Mouse (Mus musculus) cerebral cortex, adult 2 months (tissue): Measurements from ENCODE around the gene Sbf1.

Experiments used
- WGBS: fragments of 180-500 bp; shearing (Covaris S2); methylation state at CpG from one replicate; pipeline ENCODE4 v1.1.7; 2018; 5-methylcytosine and 5-hydroxymethylcytosine counted together

Gene Sbf1

DNA sequence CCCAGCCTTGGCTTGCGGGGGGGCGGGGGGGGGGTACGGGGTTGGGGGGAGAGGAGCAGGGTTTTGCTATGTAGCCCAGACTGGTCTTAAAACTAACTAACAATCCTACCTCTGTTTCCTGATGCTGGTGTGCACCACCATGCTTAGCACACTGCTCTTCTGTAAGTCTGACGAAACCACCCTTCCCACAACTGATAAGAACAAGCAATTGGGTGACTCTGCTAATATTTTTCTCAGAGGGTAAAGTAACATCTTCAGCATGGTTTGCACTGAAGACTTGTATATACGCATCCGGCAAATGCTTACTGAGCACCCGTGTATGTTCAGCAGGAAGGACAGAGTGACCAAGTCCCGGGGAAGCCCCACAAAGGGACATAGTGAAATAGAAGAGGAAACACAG lies 6.2 kb upstream of the Sbf1 start:
- 76% methylated on average over 8 of the region's 8 CpGs for WGBS

DNA sequence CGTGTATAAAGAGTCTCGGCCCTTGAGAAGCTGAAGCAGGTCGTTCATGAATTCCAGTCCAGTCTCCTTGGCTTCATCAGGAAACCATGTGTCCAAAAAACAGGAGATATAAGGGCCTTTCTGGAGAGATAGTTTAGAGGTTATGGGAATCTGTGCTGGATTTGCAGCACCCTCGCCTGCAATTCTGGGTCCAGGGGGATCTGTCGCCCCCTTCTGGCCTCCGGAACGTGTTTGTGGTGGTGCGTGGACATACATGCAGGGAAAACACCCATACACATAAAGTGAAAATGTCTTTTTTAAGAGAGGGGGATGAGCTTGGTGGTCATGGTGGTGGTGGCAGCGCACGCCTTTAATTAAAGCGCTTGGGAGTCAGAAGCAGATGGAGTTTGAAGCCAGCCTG lies 1.0 kb upstream of the Sbf1 start:
- 65% methylated on average over 11 of the region's 11 CpGs for WGBS

DNA sequence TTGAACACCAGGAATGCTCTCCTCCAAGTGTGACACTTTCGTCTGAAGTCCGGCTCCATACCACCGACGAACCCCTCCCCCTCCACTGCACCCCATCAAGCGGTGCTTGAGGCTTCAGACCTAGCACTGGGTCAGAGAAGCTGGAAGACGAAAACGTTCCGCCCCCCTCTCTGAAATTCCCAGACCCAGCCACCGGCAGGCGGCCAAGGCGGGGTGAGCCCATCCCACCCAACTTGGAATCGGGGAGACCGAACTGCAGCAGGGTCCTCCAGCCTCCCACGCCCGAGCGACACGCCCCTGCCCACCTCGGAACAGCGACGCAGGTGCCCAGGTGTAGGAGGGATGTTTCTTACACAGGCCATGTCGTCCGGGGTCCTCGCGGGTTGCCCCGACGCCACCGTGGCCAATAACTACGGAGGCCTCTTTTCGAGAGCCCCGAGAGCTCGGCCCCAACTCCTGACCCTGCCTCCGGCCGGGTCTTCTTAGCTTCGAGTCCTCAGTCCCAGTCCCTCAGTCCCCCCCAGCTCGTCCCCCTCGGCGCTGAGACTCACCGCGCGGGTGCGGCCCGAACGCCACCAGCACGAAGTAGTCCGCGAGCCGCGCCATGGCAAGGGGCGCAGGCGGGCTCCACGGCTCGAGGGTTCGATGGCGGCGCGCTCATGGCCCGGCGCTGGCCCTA lies 461 bp downstream of the Sbf1 start:
- under 1% methylated on average over 58 of the region's 58 CpGs for WGBS

DNA sequence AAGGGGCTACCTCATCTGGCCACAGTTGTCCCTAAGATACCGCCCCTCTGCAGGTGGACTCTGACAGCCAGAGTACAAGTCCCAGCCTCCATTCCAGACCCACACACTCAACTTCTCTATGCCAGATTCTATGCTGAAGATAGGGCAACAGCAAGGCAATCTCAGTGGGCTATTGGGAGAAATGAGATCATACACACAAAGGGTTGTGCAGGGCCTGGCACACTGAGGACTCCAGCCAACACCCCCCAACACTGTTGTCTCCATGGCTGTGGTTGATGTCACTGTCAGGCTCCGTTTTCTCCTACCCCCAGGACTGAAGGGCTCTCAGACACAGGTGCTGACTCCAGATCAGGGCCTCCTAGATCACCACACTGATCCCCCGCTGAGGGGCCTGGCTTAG lies 1.0 kb downstream of the Sbf1 start:
- 21% methylated on average over 3 of the region's 3 CpGs for WGBS

DNA sequence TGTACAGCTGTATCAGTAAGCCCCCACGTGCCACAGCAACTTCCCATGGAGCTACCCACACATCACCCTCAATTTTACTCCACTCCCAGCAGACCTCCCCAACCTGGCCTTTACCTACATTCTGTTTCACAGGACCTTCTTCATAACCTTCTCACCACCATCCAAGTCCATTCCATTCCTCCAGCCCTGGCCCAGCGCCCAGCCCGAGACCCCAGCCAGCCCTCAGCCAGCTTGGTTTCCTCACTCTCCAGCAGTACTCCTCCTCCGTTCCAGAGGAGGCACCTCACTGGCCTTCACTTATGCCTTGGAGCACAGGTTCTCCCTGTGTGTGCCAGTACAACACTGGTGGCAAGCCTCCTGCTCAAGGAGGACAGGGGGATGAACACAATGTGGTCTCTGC lies 1.8 kb downstream of the Sbf1 start:
- 58% methylated on average over 4 of the region's 4 CpGs for WGBS

DNA sequence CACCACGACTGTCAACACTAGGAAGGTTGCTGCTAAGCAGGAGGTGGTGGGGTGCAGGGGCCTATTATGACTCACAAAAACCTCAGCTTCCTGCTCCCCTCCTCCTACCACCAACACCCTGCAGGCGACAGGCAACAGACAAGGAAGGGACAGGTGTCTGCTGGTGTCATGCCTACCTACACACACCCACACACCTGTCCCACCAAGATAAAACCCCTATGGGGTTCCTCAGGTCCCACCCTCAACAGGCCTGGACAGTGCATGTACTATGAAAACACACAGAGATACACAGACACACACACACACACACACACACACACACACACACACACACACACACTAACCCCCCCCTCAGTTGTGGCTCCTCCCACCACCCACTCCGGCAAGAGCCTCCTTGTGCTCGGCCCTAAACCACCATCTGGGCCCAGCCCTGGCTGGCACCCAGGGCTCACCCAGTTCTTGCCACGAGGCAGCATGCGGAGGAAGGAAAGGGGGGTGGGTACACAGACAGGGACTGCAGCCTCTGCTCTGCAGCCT lies 5.1 kb downstream of the Sbf1 start:
- 13% methylated on average over 6 of the region's 6 CpGs for WGBS

DNA sequence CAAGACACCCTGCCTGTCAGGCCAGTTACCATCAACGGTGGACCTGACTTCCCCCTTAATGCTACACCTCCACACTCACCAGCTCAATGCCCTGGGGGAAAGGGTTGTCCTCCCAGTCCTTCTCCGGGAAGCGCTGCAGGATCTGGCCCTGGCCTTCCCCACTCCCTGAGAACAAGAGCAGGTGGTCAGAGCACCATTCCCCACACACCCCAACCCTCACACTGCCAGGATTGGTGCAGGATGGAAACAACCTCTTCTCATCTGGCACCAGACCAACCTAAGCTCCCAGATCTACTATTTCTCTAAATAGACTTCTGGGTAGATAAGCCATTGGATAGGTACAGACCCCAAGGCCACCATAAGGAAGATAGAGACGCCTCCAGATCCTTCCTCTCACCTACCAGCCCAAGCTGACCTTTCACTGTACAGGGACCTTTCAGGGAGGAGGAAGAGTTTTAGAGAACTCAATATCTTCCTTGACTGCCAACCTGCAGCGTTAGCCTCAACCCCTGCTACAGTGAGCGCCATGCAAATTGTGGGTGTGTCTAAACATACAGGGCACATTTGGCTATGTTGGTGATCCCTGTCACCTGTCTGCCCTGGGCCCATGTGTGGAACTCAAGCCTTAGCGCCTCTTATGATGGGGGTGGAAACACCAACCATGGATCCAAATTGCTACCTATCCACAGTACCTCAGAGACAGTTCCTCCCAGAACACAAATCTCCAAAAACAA lies 6.5 kb downstream of the Sbf1 start:
- WGBS = 70% methylated on average over 7 of the region's 7 CpGs

DNA sequence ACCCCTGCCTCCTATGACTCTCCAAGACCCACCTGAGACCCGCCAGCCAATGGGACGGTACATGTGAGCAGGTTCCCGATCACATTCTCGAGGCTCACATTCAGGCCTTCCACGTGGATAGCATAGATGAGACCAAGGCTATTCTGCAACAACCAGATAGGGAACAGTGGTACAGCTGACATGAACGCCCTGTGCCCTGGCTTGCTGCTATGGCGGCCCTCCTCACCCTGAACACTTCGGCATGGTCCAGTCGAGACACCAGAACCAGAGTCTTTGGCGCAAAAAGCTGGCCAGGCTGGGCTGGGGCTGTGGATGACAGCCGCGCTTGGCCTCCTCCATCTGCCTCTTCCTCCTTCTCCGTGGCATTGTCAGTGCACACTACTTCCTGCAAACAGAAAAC lies 7.7 kb downstream of the Sbf1 start:
- 79% methylated on average over 13 of the region's 13 CpGs for WGBS

DNA sequence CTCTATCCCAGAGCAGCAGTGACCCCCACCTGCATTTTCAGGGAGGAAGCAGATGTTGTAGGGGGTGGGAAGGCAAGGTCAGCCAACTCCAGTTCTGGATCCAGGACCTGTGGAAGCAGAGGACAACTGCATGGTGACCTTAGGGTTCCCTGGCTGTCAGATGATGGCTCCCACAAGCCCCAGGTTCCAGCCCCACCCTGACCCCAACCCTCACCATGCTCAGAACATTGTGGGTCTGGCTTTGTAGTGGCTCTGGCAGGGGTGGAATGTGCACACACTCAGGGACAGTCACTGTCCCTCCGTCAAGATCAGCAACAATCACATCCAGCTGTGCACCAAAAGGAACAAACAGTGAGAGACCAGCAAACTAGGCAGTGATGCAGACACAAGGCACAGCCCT lies 9.1 kb downstream of the Sbf1 start:
- 33% methylated on average over 1 of the region's 1 CpGs for WGBS

DNA sequence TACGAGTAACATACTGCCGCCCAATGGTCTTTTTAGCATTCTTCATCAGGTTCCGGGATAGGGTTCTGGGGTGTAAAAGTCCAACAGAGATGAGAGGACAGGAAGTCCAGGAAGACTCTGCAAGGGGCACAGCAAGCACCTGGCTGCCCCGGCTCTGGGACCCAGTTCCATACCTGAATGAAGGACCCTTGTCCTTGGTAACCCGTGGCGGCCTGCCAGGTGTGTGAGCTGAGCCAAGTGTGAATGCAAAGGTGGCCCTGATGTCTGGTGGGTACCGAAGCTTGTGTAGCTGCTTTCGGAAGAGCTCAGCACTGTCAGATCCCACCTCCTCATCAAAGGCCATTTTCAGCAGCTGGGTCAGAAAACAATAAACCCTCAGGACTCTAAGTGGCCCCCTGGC lies 14.5 kb downstream of the Sbf1 start:
- 92% methylated on average over 8 of the region's 8 CpGs for WGBS

DNA sequence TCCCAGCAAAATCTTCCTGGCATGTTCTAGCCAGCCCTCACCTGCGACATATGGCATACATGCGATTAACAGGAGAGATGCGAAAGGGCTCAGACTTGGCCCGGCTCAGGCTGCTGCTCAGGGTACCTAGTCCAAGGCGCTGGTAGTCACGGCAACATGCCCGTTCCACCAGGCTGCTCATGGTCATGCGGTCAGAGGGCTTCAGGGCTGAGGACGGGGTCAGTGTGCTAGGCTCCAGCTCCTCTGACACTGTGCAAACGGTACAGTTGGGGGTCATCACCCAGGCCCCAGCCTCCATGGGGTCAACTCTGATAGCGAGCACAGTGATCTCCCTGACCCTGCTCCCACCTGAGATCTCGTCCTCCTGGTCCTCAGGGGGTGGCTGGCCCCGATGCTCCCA lies 14.9 kb downstream of the Sbf1 start:
- 91% methylated on average over 13 of the region's 13 CpGs for WGBS

DNA sequence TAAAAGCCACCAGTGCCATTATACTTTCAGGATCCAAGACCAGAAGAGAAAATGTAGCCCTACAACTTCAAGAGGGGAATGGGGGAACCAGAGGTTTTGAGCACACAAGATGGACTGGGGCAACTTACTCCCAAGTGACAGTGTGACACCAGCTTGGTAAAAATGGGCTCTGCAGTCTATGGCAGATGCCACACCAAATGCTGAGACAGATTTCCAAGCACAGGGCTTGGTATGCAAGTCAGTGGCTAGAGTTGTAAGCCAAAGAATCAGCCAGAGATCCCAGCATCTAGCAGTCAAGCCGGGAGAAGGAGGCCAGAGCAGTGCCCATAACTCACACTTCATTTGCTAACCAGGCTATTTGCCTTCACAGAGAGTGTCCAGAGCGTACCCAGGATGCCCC lies 17.4 kb downstream of the Sbf1 start:
- 82% methylated on average over 2 of the region's 2 CpGs for WGBS

DNA sequence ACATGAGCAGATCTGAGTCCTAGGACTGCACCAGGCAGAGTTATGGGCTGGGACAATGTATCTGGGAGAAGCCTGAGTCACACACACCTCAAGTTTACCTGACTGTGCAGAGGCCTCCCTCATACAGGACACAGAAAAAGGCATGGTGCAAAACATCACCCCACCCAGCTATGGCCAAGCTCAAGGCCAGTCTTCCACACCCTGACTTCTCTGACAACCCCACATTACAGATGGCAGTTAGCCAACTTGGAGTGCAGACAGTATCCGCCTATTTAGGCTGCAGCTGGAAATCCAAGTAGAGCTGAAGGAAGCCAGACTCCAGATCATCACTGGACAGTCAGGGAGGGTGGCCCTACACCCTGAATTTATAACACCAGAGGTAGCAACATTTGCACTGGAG lies 18.6 kb downstream of the Sbf1 start:
- 32% methylated on average over 1 of the region's 1 CpGs for WGBS

DNA sequence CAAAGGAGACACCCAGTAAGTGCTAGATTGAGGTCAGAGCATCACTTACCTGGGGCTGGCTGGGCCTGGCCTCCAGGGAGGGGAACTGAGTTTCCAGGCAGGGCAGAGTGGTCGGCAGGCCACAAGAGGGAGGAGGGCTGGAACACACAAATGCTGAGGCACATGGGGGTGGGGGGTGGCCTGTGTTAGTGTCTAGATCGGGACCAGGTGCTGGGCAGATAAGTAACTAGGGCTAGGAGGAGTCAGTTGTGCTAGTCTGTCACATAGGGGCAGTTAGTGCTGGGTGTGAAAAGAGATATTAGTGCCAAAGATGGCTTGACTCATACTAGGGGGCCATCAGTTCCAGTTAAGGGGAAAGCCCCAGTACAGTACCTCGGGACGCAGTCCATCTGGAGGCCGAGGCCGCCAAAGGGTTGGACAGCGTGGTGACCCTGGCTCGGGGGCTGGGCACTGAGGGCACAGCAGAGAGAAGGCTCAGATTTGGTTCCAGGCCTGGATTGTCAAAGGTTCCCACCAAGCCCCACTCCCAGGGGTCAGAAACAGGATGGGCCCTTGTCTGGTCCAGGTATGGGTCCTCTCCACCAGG lies 19.4 kb downstream of the Sbf1 start:
- WGBS = 90% methylated on average over 8 of the region's 8 CpGs

DNA sequence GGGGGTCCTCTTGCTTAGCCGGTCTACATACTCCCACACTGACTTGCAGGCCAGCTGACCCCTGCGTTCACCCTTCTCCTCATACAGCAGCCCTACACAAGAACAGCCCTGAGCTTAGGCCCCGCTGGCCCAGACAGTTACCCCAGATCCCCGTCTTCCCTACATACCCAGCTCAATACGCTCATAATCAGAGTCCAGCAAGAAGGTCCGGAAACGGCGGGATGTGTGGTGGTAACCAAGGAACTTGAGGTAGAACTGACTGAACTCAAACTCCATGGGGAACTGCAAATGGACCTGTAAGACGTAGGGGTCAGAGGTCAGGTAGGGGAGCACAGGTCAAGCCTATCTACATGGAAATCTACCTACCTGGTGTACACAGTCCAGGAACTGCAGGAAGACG lies 21.3 kb downstream of the Sbf1 start:
- 94% methylated on average over 10 of the region's 10 CpGs for WGBS

DNA sequence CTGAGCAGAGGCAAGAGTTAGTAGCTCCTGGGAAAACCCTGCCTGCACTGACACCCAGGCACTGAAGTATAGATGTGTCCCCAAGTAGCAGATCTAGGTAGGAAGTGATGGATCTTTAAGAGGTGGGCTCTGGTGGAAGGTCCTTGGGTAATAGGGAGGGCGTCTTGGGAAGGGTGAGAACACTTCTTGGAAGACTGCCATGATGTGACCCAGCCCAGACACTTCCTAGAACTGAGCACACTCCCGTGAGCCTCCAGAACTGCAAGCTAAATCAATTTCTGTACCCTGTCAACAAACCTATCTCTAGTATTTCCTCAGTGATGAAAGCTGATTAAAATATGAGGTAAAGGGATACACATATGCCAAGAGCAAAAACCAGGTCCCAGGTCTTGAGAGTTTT lies 22.3 kb downstream of the Sbf1 start:
- WGBS = 21% methylated on average over 2 of the region's 2 CpGs

DNA sequence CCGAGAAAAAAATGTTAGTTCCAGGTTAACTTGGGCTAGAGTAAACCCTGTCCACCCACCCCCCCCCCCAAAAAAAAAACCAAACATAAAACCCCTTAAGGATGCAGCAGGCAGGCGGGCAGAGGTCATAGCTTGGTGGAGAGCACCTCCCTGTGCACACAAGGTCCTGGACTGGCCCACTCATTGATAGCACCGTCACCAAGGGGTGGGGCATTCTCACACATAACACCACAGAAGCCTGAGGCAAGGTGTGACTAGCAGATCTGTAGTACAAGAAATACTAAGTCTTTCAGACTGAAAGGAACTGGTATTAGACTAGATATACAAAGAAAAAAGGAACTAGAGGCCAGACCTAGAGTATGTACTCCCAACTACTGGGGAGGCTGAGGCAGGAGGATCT lies 23.6 kb downstream of the Sbf1 start:
- 83% methylated on average over 3 of the region's 3 CpGs for WGBS

DNA sequence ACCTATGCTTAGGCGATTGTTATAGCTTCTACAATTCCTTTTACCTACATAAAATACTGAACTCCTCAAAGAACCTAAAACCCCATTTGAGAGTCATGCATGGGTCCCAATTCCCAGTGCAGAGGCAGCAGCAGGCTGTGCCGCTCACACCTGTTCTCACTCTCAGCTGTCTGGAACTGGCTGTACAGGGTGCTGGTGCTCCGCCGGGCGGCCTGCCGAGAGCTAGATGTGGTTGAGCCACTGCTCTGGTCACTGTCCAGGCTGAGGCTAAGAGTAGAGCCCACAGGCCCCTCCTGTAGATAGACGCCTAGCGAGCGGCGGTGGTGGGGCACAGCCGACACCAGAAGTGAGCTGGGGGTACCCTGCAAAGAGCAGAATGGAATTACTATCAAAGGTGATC lies 25.7 kb downstream of the Sbf1 start:
- WGBS = 94% methylated on average over 11 of the region's 11 CpGs

DNA sequence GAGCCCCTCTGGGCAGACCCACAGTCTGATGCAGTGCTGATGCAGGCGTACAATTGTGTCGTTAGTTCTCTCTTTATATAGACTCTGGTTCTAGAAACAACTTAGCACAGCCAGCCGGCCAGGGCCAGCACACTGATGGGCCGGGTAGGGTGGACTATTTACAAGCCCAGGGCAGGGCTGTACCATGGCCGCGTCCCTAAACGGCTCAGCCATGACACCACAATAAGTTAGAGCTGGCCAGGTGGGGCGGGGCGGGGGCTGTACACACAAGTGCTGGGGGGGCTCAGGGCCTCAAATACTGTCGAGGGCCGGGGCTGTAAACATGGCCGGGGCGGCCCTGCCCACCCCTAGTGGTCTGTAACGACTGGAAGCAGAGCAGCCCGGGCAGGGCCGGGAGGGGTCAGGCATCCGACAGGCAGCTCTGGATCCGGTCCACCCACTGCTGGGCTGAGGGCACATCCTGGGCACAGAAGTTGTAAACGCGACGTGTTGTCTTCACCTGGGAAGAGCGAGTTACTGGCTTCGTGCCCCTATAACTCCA lies 26.8 kb downstream of the Sbf1 start:
- WGBS = 78% methylated on average over 23 of the region's 23 CpGs

DNA sequence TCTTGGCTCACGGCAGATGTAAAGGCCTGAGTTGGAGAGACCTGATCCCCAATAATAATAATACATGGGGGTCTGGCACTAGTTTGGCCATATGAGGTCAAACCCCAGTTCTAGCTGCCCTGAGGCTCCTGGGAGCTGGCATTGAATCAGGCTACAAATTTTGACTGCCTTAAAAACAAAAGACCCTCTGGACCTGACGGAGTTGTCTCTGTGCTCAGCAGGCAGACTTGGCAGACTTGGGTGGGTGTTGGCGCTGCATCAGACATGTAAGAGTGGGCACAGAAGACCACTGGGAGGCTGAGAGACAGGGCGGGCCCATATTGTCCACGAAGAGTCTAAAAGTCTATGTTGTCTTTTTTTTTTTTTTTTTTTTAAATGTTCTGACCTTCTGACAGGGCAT lies 28.5 kb downstream of the Sbf1 start:
- WGBS = 51% methylated on average over 5 of the region's 5 CpGs

DNA sequence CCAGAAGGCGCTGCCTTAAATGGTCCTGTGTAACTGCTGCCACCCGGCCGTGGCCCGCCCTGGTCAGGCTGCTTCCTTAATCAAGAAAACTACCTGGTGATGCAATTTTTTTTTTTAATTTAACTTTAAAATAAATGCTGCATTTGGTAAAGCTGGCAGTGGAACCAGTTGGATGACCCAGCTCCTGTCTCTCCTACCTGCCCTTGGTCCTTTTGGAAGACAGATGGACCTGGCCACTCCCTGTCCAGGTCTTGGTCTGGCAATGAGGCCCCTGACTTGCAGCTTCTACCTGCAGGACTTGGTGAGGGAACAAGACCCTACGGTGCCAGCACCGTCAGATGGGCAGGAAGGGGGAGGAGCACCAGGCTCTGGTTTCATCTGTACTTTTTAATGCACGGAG lies 29.0 kb downstream of the Sbf1 start:
- 52% methylated on average over 7 of the region's 7 CpGs for WGBS

DNA sequence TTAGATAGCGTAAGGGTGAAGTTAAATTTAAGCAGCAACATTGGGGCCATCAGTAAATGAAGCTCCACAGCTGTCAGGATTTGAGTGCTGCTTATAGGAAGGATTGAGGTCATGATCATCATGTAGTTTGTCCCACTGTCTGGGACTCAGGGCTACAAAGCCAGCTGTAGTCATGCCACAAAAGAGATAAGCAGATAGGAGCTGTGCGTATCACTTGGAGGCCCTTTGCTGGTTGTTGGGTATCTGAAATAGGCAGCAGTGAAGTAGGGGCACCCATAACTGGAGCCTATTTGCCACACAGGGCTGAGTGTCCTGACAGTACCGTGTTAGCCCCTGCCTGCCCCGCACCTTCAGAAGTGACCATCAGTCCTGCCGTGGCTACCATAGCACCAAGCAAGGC lies 29.6 kb downstream of the Sbf1 start:
- WGBS = 80% methylated on average over 5 of the region's 5 CpGs

DNA sequence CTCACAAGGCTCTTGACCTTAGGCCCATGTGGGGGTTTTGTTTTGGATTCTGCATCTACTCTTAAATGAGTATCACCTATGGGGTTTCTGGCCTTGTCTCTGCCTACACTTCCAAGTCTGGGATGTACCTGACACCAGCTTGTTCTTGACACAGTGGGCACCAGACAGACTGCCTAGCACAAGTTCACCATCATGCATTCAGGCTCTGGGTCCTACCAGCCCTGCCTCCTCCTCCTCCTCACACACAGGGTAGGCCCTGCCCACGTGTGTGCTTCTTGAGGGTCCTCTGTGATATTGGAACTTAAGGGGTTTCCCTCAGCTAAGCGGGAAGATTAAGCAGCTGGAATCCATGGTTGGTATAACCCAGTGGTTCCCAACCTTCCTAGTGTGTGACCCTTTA lies 31.0 kb downstream of the Sbf1 start:
- WGBS = 89% methylated on average over 2 of the region's 2 CpGs
